Mouse (Mus musculus) bone marrow, adult 2 months (tissue): ENCODE measurements around the gene Slc6a4. TPM values are rescaled to one million over a fixed set of nuclear protein-coding genes. Genes with fewer than 3 reads are reported as not detected.

ENCODE experiments used
- H3K27ac ChIP-seq: fragments of 200-500 bp; 2 replicates; pipeline ENCODE4 v1.5.1; 2012; ENCODE audit warnings: low read depth, mild to moderate bottlenecking, control low read depth, inconsistent platforms, low read length; ENCODE audit not compliant: control insufficient read depth, poor library complexity, insufficient read depth
- H3K4me1 ChIP-seq: fragments of 200-500 bp; 2 replicates; pipeline ENCODE4 v1.6.1; 2011; ENCODE audit warnings: low read length; ENCODE audit not compliant: control insufficient read depth, insufficient read depth
- H3K4me3 ChIP-seq: fragments of 200-500 bp; replicated peaks from 2 replicates; pipeline ENCODE3; 2011; ENCODE audit warnings: mild to moderate bottlenecking, low read depth, low read length, control low read depth; ENCODE audit not compliant: control insufficient read depth
- CTCF ChIP-seq: fragments of 200-500 bp; IDR thresholded peaks from 2 replicates; pipeline ENCODE4 v1.5.1; 2011; ENCODE audit warnings: low read length, control low read depth; ENCODE audit not compliant: control insufficient read depth, insufficient read depth
- POLR2A ChIP-seq: fragments of 200-500 bp; IDR thresholded peaks from 2 replicates; pipeline ENCODE4 v1.6.1; 2011; ENCODE audit warnings: low read depth, mild to moderate bottlenecking, control low read depth, low read length, borderline replicate concordance; ENCODE audit not compliant: control insufficient read depth
- WGBS: fragments of 180-500 bp; shearing (Covaris S2); methylation state at CpG from one replicate; pipeline ENCODE4 v1.1.7; 2018; 5-methylcytosine and 5-hydroxymethylcytosine counted together
- polyA plus RNA-seq: library from polyadenylated mRNA; stranded (reverse); fragments of >200 nt; gene quantifications from 2 replicates; pipeline ENCODE4 v1.2.4, GENCODE M21; 2011; ENCODE audit warnings: low replicate concordance; ENCODE audit not compliant: missing spikeins, insufficient read depth, insufficient read length

The Slc6a4 gene
- polyA plus RNA-seq, 1 experiment, result 37.7 TPM

- TF ChIP-seq POLR2A (peak; percentile 98; the same call in 1 of the 2 replicates), CTCF (no peak)
- H3K27ac ChIP-seq, result peak within 1 kb of the TSS; percentile 85
- no peaks in the 10 kb centered on the region; the same call in 1 of the 2 replicates for H3K4me1 ChIP-seq
- 5% methylated on average over 48 of the region's 48 CpGs for WGBS
- H3K4me3 ChIP-seq, result peak within 1 kb of the TSS; percentile 82
Observed at GRCm38 (mm10) chr11:77078273-77079134, 80.1 kb downstream of the Slc6a4 start, which contains the start of gene Nsrp1. TSS of gene Nsrp1 (minus strand) at chr11:77078435.

GRCm38 (mm10) chr11:77079361-77079760 lies 81.0 kb downstream of the Slc6a4 start:
- Histone ChIP-seq H3K4me3 (no peak overlapping the region), H3K27ac (no peak overlapping the region), H3K4me1 (no peaks in the 10 kb centered on the region; the same call in 1 of the 2 replicates)
- TF ChIP-seq CTCF, result no peak
- no peak for TF ChIP-seq POLR2A
- 91% methylated on average over 1 of the region's 1 CpGs for WGBS

Other genes starting within 250 kb of the Slc6a4 start
- 6.0 and 12.6 TPM in 2 replicates for gene Gosr1, start 235.0 kb upstream of the Slc6a4 start, polyA plus RNA-seq
- 3.1 and 5.3 TPM in 2 replicates for gene Cpd, start 151.6 kb upstream of the Slc6a4 start, polyA plus RNA-seq
- 1.8 TPM in 1 of 2 replicates, not detected in the other for gene Tmigd1, start 96.4 kb upstream of the Slc6a4 start, polyA plus RNA-seq
- 31.2 and 38.4 TPM in 2 replicates for gene Blmh, start 73.8 kb upstream of the Slc6a4 start, polyA plus RNA-seq
- 14.9 and 20.5 TPM in 2 replicates for gene Nsrp1, start 79.8 kb downstream of the Slc6a4 start, polyA plus RNA-seq
- 1.1 and 1.5 TPM in 2 replicates for gene Efcab5, start 190.4 kb downstream of the Slc6a4 start, polyA plus RNA-seq
- gene Ssh2, start 217.7 kb downstream of the Slc6a4 start, polyA plus RNA-seq, result 14.6 and 21.8 TPM in 2 replicates